Mouse (Mus musculus) ES-CJ7 (cell line): ENCODE results near the gene Sec11a.
"Not testable (repeated sequence)": the region's sequence is repeated elsewhere in the genome, so short reads cannot be mapped to it uniquely, and the experiment has no call there.

Experiments used
- DNase-seq: peaks from one replicate; pipeline ENCODE4 v3.0.0; 2011; ENCODE audit warnings: low read depth, low spot score

Sec11a gene

GRCm38 (mm10) chr7:80956891-80957290, 9.3 kb upstream of the Sec11a start:
- DNase-seq, result no peak

- DNase-seq, result no peak
These were observed 6.7 kb upstream of the Sec11a start for GRCm38 (mm10) chr7:80954251-80954650.

- no peak for DNase-seq
These were observed 4.6 kb upstream of the Sec11a start for GRCm38 (mm10) chr7:80952140-80952539.

- DNase-seq, result no peak
These were observed 3.9 kb upstream of the Sec11a start for GRCm38 (mm10) chr7:80951461-80951860.

- DNase-seq, result no peak
These were observed 7.8 kb downstream of the Sec11a start for GRCm38 (mm10) chr7:80939808-80940207.

GRCm38 (mm10) chr7:80937304-80937666, 10.3 kb downstream of the Sec11a start:
- DNase-seq, result not testable (repeated sequence)

- DNase-seq, result not testable (repeated sequence)
These were observed 10.8 kb downstream of the Sec11a start for GRCm38 (mm10) chr7:80936617-80937303.

GRCm38 (mm10) chr7:80935834-80936233, 11.7 kb downstream of the Sec11a start:
- DNase-seq, result no peak

GRCm38 (mm10) chr7:80932777-80933176, 14.8 kb downstream of the Sec11a start:
- DNase-seq, result no peak

GRCm38 (mm10) chr7:80931618-80932207, 15.9 kb downstream of the Sec11a start:
- no peak for DNase-seq

- DNase-seq, result no peak
These were observed 24.4 kb downstream of the Sec11a start for GRCm38 (mm10) chr7:80923165-80923564.

GRCm38 (mm10) chr7:80919647-80920008, 28.0 kb downstream of the Sec11a start:
- DNase-seq, result no peak

GRCm38 (mm10) chr7:80918982-80919646, 28.5 kb downstream of the Sec11a start:
- no peak for DNase-seq

- DNase-seq, result no peak
These were observed 29.6 kb downstream of the Sec11a start for GRCm38 (mm10) chr7:80917916-80918465.

- DNase-seq, result no peak
These were observed 35.1 kb downstream of the Sec11a start for GRCm38 (mm10) chr7:80912496-80912895.

- DNase-seq, result peak; percentile 90
These were observed 36.5 kb downstream of the Sec11a start for GRCm38 (mm10) chr7:80911053-80911452.

- DNase-seq, result peak; percentile 63
These were observed 42.6 kb downstream of the Sec11a start, which contains the start of gene Nmb for GRCm38 (mm10) chr7:80904921-80905515. Gene Nmb, minus strand, starts transcription at chr7:80905076.

- no peak for DNase-seq
These were observed 43.8 kb downstream of the Sec11a start for GRCm38 (mm10) chr7:80903625-80904422.

GRCm38 (mm10) chr7:80901541-80902274, 45.9 kb downstream of the Sec11a start:
- no peak for DNase-seq

GRCm38 (mm10) chr7:80900944-80901501, 46.6 kb downstream of the Sec11a start, which contains the start of gene Wdr73:
Gene Wdr73, minus strand, starts transcription at chr7:80901269.
- DNase-seq, result peak; percentile 91
